26 mouse cellular contexts compared by ENCODE assay signal in genomic region chr11:58400655-58401054, GRCm38 (mm10). TPM values are rescaled to one million over a fixed set of nuclear protein-coding genes. Genes with fewer than 3 reads are reported as not detected.
DNase-seq lines count a peak whose midpoint lies in the region; ATAC-seq lines count a peak whose summit lies in the region.
"Had no signal": no experiment of that assay in that cellular context is flagged by ENCODE, and none has a peak within 500 bp of the region (broad histone marks: within the 10 kb centered on the region; RNA-seq: fewer than 3 reads in every experiment).

No protein-coding gene starts in this region.

- H3K4me2 ChIP-seq in midbrain, embryonic 11.5 days, result no peak overlapping the region
- H3K4me2 ChIP-seq in forebrain, embryonic 14.5 days (ENCODE audit: low read length), result peak overlapping the region; percentile 25; the same call in 1 of the 2 replicates
- no peak overlapping the region for H3K4me2 ChIP-seq in midbrain, embryonic 12.5 days (replicated peaks)
- peak overlapping the region; percentile 26; the same call in 1 of the 2 replicates for H3K4me2 ChIP-seq in neural tube, embryonic 15.5 days
- H3K4me2 ChIP-seq: liver, embryonic 12.5 days; lung, embryonic 14.5 days; stomach, embryonic 15.5 days had no signal

- no peak for DNase-seq in midbrain, embryonic 11.5 days (ENCODE audit: low spot score, missing footprints)
- DNase-seq in midbrain, embryonic 10.5 days (ENCODE audit: low spot score), result no peak
- peak; percentile 65 for DNase-seq in forebrain, embryonic 14.5 days (ENCODE audit: low spot score)
- DNase-seq in embryo, embryonic 10 days (ENCODE audit: low spot score), result no peak
- no peak for DNase-seq in heart, adult 18-20 months
- DNase-seq: adrenal gland, postnatal 10 days; cerebellum, adult 9-10 months; gastrocnemius, adult 2 months; heart, adult 11 months; heart, postnatal 4 days; kidney, adult 11 months; kidney, postnatal 10 days; lung, embryonic 14.5 days; thymus, postnatal 25 days had no signal

- H3K27me3 ChIP-seq in midbrain, embryonic 11.5 days (ENCODE audit: control insufficient read depth, insufficient read depth, low read length), result no peaks in the 10 kb centered on the region
- H3K27me3 ChIP-seq in midbrain, embryonic 10.5 days (ENCODE audit: low read depth, poor library complexity, severe bottlenecking), result no peaks in the 10 kb centered on the region
- H3K27me3 ChIP-seq in forebrain, embryonic 14.5 days (replicated peaks; ENCODE audit: control insufficient read depth, insufficient read depth, low read length), result no peaks in the 10 kb centered on the region
- H3K27me3 ChIP-seq in midbrain, embryonic 12.5 days, result no peaks in the 10 kb centered on the region
- H3K27me3 ChIP-seq in neural tube, embryonic 15.5 days (replicated peaks), result no peaks in the 10 kb centered on the region
- H3K27me3 ChIP-seq: stomach, embryonic 15.5 days had no signal

- H3K4me1 ChIP-seq in midbrain, embryonic 11.5 days (ENCODE audit: control insufficient read depth, insufficient read depth, low read length), result peaks cover 3% of the 10 kb centered on the region; the same call in 1 of the 2 replicates
- peaks cover 12% of the 10 kb centered on the region; the same call in 1 of the 2 replicates for H3K4me1 ChIP-seq in midbrain, embryonic 10.5 days
- peaks cover 16% of the 10 kb centered on the region for H3K4me1 ChIP-seq in forebrain, embryonic 14.5 days (ENCODE audit: control insufficient read depth, insufficient read depth, low read length)
- peaks cover 16% of the 10 kb centered on the region for H3K4me1 ChIP-seq in midbrain, embryonic 12.5 days
- peaks cover 14% of the 10 kb centered on the region for H3K4me1 ChIP-seq in neural tube, embryonic 15.5 days
- H3K4me1 ChIP-seq: stomach, embryonic 15.5 days had no signal

- H3K4me3 ChIP-seq in midbrain, embryonic 11.5 days (ENCODE audit: low read depth, low read length), result no peak overlapping the region
- H3K4me3 ChIP-seq in midbrain, embryonic 10.5 days, result no peak overlapping the region
- no peak overlapping the region for H3K4me3 ChIP-seq in forebrain, embryonic 14.5 days (ENCODE audit: low read depth, low read length)
- no peak overlapping the region for H3K4me3 ChIP-seq in midbrain, embryonic 12.5 days
- no peak overlapping the region for H3K4me3 ChIP-seq in neural tube, embryonic 15.5 days (replicated peaks)
- H3K4me3 ChIP-seq: gastrocnemius, adult 2 months; layer of hippocampus, adult 2 months; liver, embryonic 12.5 days; stomach, embryonic 15.5 days had no signal

- no peaks in the 10 kb centered on the region for H3K36me3 ChIP-seq in midbrain, embryonic 11.5 days (ENCODE audit: control insufficient read depth, insufficient read depth, low read length)
- H3K36me3 ChIP-seq in midbrain, embryonic 10.5 days, result no peaks in the 10 kb centered on the region
- H3K36me3 ChIP-seq in forebrain, embryonic 14.5 days (ENCODE audit: control insufficient read depth, insufficient read depth, low read length), result no peaks in the 10 kb centered on the region
- H3K36me3 ChIP-seq in midbrain, embryonic 12.5 days, result no peaks in the 10 kb centered on the region
- H3K36me3 ChIP-seq in neural tube, embryonic 15.5 days, result no peaks in the 10 kb centered on the region
- H3K36me3 ChIP-seq: liver, embryonic 12.5 days; stomach, embryonic 15.5 days had no signal

- no peaks in the 10 kb centered on the region for H3K9me3 ChIP-seq in midbrain, embryonic 11.5 days (ENCODE audit: control insufficient read depth, low read length)
- H3K9me3 ChIP-seq in midbrain, embryonic 10.5 days (replicated peaks), result no peaks in the 10 kb centered on the region
- no peaks in the 10 kb centered on the region for H3K9me3 ChIP-seq in forebrain, embryonic 14.5 days (replicated peaks; ENCODE audit: control insufficient read depth, low read length)
- H3K9me3 ChIP-seq in midbrain, embryonic 12.5 days, result no peaks in the 10 kb centered on the region
- no peaks in the 10 kb centered on the region for H3K9me3 ChIP-seq in neural tube, embryonic 15.5 days (replicated peaks)
- H3K9me3 ChIP-seq: liver, embryonic 12.5 days; stomach, embryonic 15.5 days had no signal

- ATAC-seq in midbrain, embryonic 11.5 days (ENCODE audit: low FRiP score), result no peak
- peak; percentile 82 for ATAC-seq in forebrain, embryonic 14.5 days
- ATAC-seq in midbrain, embryonic 12.5 days (ENCODE audit: low FRiP score, low read depth), result no peak
- peak; percentile 61 for ATAC-seq in neural tube, embryonic 15.5 days (ENCODE audit: low FRiP score)
- ATAC-seq: liver, embryonic 12.5 days had no signal

- 0 out of 2 replicates have a peak overlapping the region, but pooled peaks have one; percentile 27 for H3K9ac ChIP-seq in midbrain, embryonic 11.5 days (ENCODE audit: low read length)
- H3K9ac ChIP-seq in forebrain, embryonic 14.5 days (ENCODE audit: low read length), result peak overlapping the region; percentile 26; the same call in 1 of the 2 replicates
- H3K9ac ChIP-seq in midbrain, embryonic 12.5 days (replicated peaks), result no peak overlapping the region
- no peak overlapping the region for H3K9ac ChIP-seq in neural tube, embryonic 15.5 days (replicated peaks)
- H3K9ac ChIP-seq: liver, embryonic 12.5 days; lung, embryonic 14.5 days; stomach, embryonic 15.5 days had no signal

- H3K27ac ChIP-seq in midbrain, embryonic 11.5 days (ENCODE audit: low read depth, low read length), result no peak overlapping the region; the same call in 1 of the 2 replicates
- no peak overlapping the region for H3K27ac ChIP-seq in midbrain, embryonic 10.5 days (replicated peaks)
- peak overlapping the region; percentile 66 for H3K27ac ChIP-seq in forebrain, embryonic 14.5 days (ENCODE audit: low read depth, low read length)
- peak overlapping the region; percentile 68 for H3K27ac ChIP-seq in midbrain, embryonic 12.5 days (replicated peaks)
- no peak overlapping the region; the same call in 1 of the 2 replicates for H3K27ac ChIP-seq in neural tube, embryonic 15.5 days (replicated peaks)
- H3K27ac ChIP-seq: gastrocnemius, adult 2 months; layer of hippocampus, adult 2 months; liver, embryonic 12.5 days; stomach, embryonic 15.5 days had no signal

- 54% methylated on average over 5 of the region's 5 CpGs for WGBS in midbrain, embryonic 11.5 days
- 59% methylated on average over 5 of the region's 5 CpGs for WGBS in midbrain, embryonic 10.5 days
- 27% methylated on average over 5 of the region's 5 CpGs for WGBS in forebrain, embryonic 14.5 days
- WGBS in midbrain, embryonic 12.5 days, result 50% methylated on average over 5 of the region's 5 CpGs
- WGBS in neural tube, embryonic 15.5 days, result 40% methylated on average over 5 of the region's 5 CpGs

RNA-seq across cellular contexts. Expression of gene 1810065E05Rik, which starts 20.3 kb away (rescaled TPM):
- not detected in 2 replicates for polyA plus RNA-seq in midbrain, embryonic 11.5 days (2014; fragmentation: Nextera tagmentation; extraction: Ambion mirVana)
- not detected in 2 replicates for polyA plus RNA-seq in midbrain, embryonic 10.5 days (2016; fragmentation: Nextera tagmentation; extraction: Ambion mirVana)
- polyA plus RNA-seq in forebrain, embryonic 14.5 days (2014; fragmentation: Nextera tagmentation; extraction: Ambion mirVana), result not detected in 2 replicates
- polyA plus RNA-seq in midbrain, embryonic 12.5 days (2016; fragmentation: Nextera tagmentation; extraction: Ambion mirVana), result not detected in 2 replicates
- not detected in 2 replicates for polyA plus RNA-seq in neural tube, embryonic 15.5 days (2015; fragmentation: Nextera tagmentation; extraction: Ambion mirVana)
- not detected for total RNA-seq in heart, adult 18-20 months (2021)
- total RNA-seq: adrenal gland, postnatal 10 days; CH12.LX; gastrocnemius, adult 2 months; heart, postnatal 4 days; layer of hippocampus, adult 2 months; left cerebral cortex, adult 18-20 months had no signal
- polyA plus RNA-seq: cortical plate, adult 2 months; embryonic facial prominence, embryonic 14.5 days; heart, embryonic 14.5 days; limb, embryonic 11.5 days; liver, embryonic 12.5 days; lung, embryonic 14.5 days had no signal

RNA-seq across cellular contexts. Expression of gene Lypd8, which starts 21.8 kb away (rescaled TPM):
- polyA plus RNA-seq in midbrain, embryonic 11.5 days (2014; fragmentation: Nextera tagmentation; extraction: Ambion mirVana), result not detected in 2 replicates
- not detected in 2 replicates for polyA plus RNA-seq in midbrain, embryonic 10.5 days (2016; fragmentation: Nextera tagmentation; extraction: Ambion mirVana)
- polyA plus RNA-seq in forebrain, embryonic 14.5 days (2014; fragmentation: Nextera tagmentation; extraction: Ambion mirVana), result 0.22 TPM in 1 of 2 replicates, not detected in the other
- polyA plus RNA-seq in midbrain, embryonic 12.5 days (2016; fragmentation: Nextera tagmentation; extraction: Ambion mirVana), result not detected in 2 replicates
- polyA plus RNA-seq in neural tube, embryonic 15.5 days (2015; fragmentation: Nextera tagmentation; extraction: Ambion mirVana), result 0.37 and 19.8 TPM in 2 replicates
- not detected for total RNA-seq in heart, adult 18-20 months (2021)
- total RNA-seq: adrenal gland, postnatal 10 days; CH12.LX; gastrocnemius, adult 2 months; heart, postnatal 4 days; layer of hippocampus, adult 2 months; left cerebral cortex, adult 18-20 months had no signal
- polyA plus RNA-seq: embryonic facial prominence, embryonic 14.5 days; heart, embryonic 14.5 days; limb, embryonic 11.5 days; lung, embryonic 14.5 days had no signal

RNA-seq across cellular contexts. Expression of gene Gm12253, which starts 31.7 kb away (rescaled TPM):
- polyA plus RNA-seq in midbrain, embryonic 11.5 days (2014; fragmentation: Nextera tagmentation; extraction: Ambion mirVana), result not detected in 2 replicates
- polyA plus RNA-seq in midbrain, embryonic 10.5 days (2016; fragmentation: Nextera tagmentation; extraction: Ambion mirVana), result not detected in 2 replicates
- polyA plus RNA-seq in forebrain, embryonic 14.5 days (2014; fragmentation: Nextera tagmentation; extraction: Ambion mirVana), result not detected in 2 replicates
- not detected in 2 replicates for polyA plus RNA-seq in midbrain, embryonic 12.5 days (2016; fragmentation: Nextera tagmentation; extraction: Ambion mirVana)
- polyA plus RNA-seq in neural tube, embryonic 15.5 days (2015; fragmentation: Nextera tagmentation; extraction: Ambion mirVana), result not detected in 2 replicates
- total RNA-seq in heart, adult 18-20 months (2021), result not detected
- total RNA-seq: adrenal gland, postnatal 10 days; CH12.LX; gastrocnemius, adult 2 months; heart, postnatal 4 days; layer of hippocampus, adult 2 months; left cerebral cortex, adult 18-20 months had no signal
- polyA plus RNA-seq: cortical plate, adult 2 months; embryonic facial prominence, embryonic 14.5 days; heart, embryonic 14.5 days; limb, embryonic 11.5 days; liver, embryonic 12.5 days; lung, embryonic 14.5 days; stomach, embryonic 15.5 days had no signal

RNA-seq across cellular contexts. Expression of gene Lypd9, which starts 52.1 kb away (rescaled TPM):
- not detected in 2 replicates for polyA plus RNA-seq in midbrain, embryonic 11.5 days (2014; fragmentation: Nextera tagmentation; extraction: Ambion mirVana)
- polyA plus RNA-seq in midbrain, embryonic 10.5 days (2016; fragmentation: Nextera tagmentation; extraction: Ambion mirVana), result not detected in 2 replicates
- not detected in 2 replicates for polyA plus RNA-seq in forebrain, embryonic 14.5 days (2014; fragmentation: Nextera tagmentation; extraction: Ambion mirVana)
- not detected in 2 replicates for polyA plus RNA-seq in midbrain, embryonic 12.5 days (2016; fragmentation: Nextera tagmentation; extraction: Ambion mirVana)
- not detected in 2 replicates for polyA plus RNA-seq in neural tube, embryonic 15.5 days (2015; fragmentation: Nextera tagmentation; extraction: Ambion mirVana)
- not detected for total RNA-seq in heart, adult 18-20 months (2021)
- total RNA-seq: adrenal gland, postnatal 10 days; CH12.LX; gastrocnemius, adult 2 months; heart, postnatal 4 days; layer of hippocampus, adult 2 months; left cerebral cortex, adult 18-20 months had no signal
- polyA plus RNA-seq: cortical plate, adult 2 months; embryonic facial prominence, embryonic 14.5 days; heart, embryonic 14.5 days; limb, embryonic 11.5 days; liver, embryonic 12.5 days; lung, embryonic 14.5 days; spleen, adult 2 months; stomach, embryonic 15.5 days had no signal

Comparison
In these comparisons a context has a peak if more than half of its experiments do, and no peak if none do; other contexts are left out.
1. H3K27ac ChIP-seq: peak in forebrain, embryonic 14.5 days (single experiment) and midbrain, embryonic 12.5 days (single experiment); none in midbrain, embryonic 11.5 days (single experiment), midbrain, embryonic 10.5 days (single experiment) and neural tube, embryonic 15.5 days (single experiment).
2. H3K9ac ChIP-seq: peak in midbrain, embryonic 11.5 days (single experiment) and forebrain, embryonic 14.5 days (single experiment); none in midbrain, embryonic 12.5 days (single experiment) and neural tube, embryonic 15.5 days (single experiment).
3. ATAC-seq: peak in forebrain, embryonic 14.5 days (single experiment) and neural tube, embryonic 15.5 days (single experiment); none in midbrain, embryonic 11.5 days (single experiment) and midbrain, embryonic 12.5 days (single experiment).
4. H3K4me2 ChIP-seq: peak in forebrain, embryonic 14.5 days (single experiment) and neural tube, embryonic 15.5 days (single experiment); none in midbrain, embryonic 11.5 days (single experiment) and midbrain, embryonic 12.5 days (single experiment).